Mouse (Mus musculus) heart, adult 2 months (tissue): ENCODE data around the gene Myo18b.

Source experiments
- CTCF ChIP-seq: fragments of 200-600 bp; IDR thresholded peaks from 2 replicates; pipeline ENCODE4 v1.8.1; 2022; ENCODE audit warnings: antibody characterized with exemption, mild to moderate bottlenecking, moderate library complexity
- POLR2A ChIP-seq: fragments of 200-500 bp; IDR thresholded peaks from 2 replicates; pipeline ENCODE4 v1.6.1; 2011; ENCODE audit warnings: mild to moderate bottlenecking, low read depth, low read length, control low read depth; ENCODE audit not compliant: insufficient read depth

GRCm38 (mm10) chr5:112735040-112735439, 161.1 kb downstream of the Myo18b start:
- TF ChIP-seq CTCF, result no peak
- TF ChIP-seq POLR2A, result no peak
